Mouse (Mus musculus) colon, adult 2 months (tissue): Measurements from ENCODE around the gene Klri2. TPM values are rescaled to one million over a fixed set of nuclear protein-coding genes. Genes with fewer than 3 reads are reported as not detected.

ENCODE experiments used
- polyA plus RNA-seq: library from polyadenylated mRNA; depleted of rRNA; stranded (reverse); fragments of >200 nt; gene quantifications from 2 replicates; pipeline ENCODE4 v1.2.3, GENCODE M21; 2012; rRNA removed

Klri2 gene
- polyA plus RNA-seq, result not detected in 2 replicates

GRCm38 (mm10) chr6:129740069-129740721 lies at the start of gene Klri2:
Gene Klri2 (minus strand): TSS chr6:129740484.

DNA sequence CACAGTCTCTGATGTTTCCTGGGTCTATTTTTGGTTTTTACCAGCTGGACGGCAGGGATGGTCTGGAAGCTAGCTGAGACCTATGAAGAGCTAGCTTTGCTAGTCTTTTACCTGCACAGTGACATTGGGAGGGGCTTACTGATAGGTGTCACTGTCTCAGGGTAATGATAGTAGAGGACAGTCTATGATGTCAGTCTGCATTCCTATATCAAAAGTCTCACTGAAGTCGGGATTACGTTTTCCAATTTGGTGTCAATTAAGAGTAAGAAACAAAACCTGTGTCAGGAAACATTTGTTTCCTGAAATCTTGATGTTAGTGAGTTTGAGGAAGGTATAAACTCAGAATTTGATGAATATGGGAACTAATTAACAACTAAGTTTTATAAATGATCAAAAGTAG lies 43.9 kb upstream of the Klri2 start, which contains the start of gene Gm156:
Gm156 (minus strand) TSS at position 101 of the 400 bp plus-strand sequence.

DNA sequence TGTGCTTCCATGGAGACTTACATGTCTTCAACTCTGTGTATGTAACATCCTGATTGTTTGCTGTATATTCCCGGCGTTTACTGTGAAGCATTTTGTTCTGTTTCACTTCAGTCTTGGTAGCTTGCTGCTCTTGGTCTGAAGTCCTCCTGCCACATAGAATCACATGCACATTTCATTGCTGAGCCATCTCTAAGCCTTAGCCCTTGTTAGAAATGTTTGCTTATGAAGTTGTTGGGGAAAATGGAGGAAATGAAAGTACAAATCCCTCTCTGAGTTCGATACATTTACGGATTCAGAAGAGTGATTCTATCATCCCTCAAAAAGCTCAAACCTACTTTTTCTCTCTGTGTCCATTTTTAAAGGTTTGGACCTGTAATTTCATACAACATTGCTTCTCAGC lies 23.3 kb downstream of the Klri2 start, which contains the start of gene Klri1:
Klri1 (minus strand) TSS at position 101 of the 400 bp plus-strand sequence.

Other genes starting within 250 kb of the Klri2 start
- gene Olr1, start 233.3 kb downstream of the Klri2 start, polyA plus RNA-seq, result not detected in 2 replicates
- not detected in 2 replicates for gene Tmem52b, start 227.9 kb downstream of the Klri2 start, polyA plus RNA-seq
- 36.5 and 47.5 TPM in 2 replicates for gene Gabarapl1, start 207.3 kb downstream of the Klri2 start, polyA plus RNA-seq
- not detected in 2 replicates for gene Klre1, start 162.6 kb downstream of the Klri2 start, polyA plus RNA-seq
- not detected in 2 replicates for gene Klrd1, start 148.7 kb downstream of the Klri2 start, polyA plus RNA-seq
- 0.06 and 0.07 TPM in 2 replicates for gene Klrk1, start 116.6 kb downstream of the Klri2 start, polyA plus RNA-seq
- not detected in 2 replicates for gene Klrc3, start 97.1 kb downstream of the Klri2 start, polyA plus RNA-seq
- gene Klrc2, start 79.8 kb downstream of the Klri2 start, polyA plus RNA-seq, result not detected in 2 replicates
- not detected in 2 replicates for gene Klrc1, start 61.5 kb downstream of the Klri2 start, polyA plus RNA-seq
- gene Klri1, start 23.4 kb downstream of the Klri2 start, polyA plus RNA-seq, result not detected in 2 replicates
- not detected in 2 replicates for gene Gm156, start 43.8 kb upstream of the Klri2 start, polyA plus RNA-seq
- gene Gm17631, start 122.2 kb upstream of the Klri2 start, polyA plus RNA-seq, result not detected in 2 replicates
- 0.13 TPM in 1 of 2 replicates, not detected in the other for gene Klra17, start 136.2 kb upstream of the Klri2 start, polyA plus RNA-seq
- not detected in 2 replicates for gene Klra5, start 177.2 kb upstream of the Klri2 start, polyA plus RNA-seq